Mouse (Mus musculus) forebrain, postnatal 0 days (tissue): ENCODE measurements around the gene Dyrk3. TPM values are rescaled to one million over a fixed set of nuclear protein-coding genes. Genes with fewer than 3 reads are reported as not detected.
A peak's percentile ranks its signal among the peaks of the same experiment; 100 is the strongest.

Experiments
- ATAC-seq: fragments of 200-750 bp; cut with Nextera tagmentation; 2 replicates; pipeline ENCODE4 v1.8.0; 2017; ENCODE audit warnings: mild to moderate bottlenecking, moderate library complexity
- DNase-seq: peaks from one replicate; pipeline ENCODE4 v3.0.0-alpha.2; 2015
- H3K27ac ChIP-seq: fragments of 300-500 bp; sonication (generic); 2 replicates; pipeline ENCODE4 v1.5.1; 2014; ENCODE audit warnings: low read depth, mild to moderate bottlenecking, antibody characterized with exemption, low read length, moderate library complexity, mixed read lengths
- H3K27me3 ChIP-seq: fragments of 300-500 bp; sonication (generic); 2 replicates; pipeline ENCODE4 v1.6.1; 2014; ENCODE audit warnings: mild to moderate bottlenecking, low read length, mixed read lengths; ENCODE audit not compliant: insufficient read depth
- H3K36me3 ChIP-seq: fragments of 300-500 bp; sonication (generic); 2 replicates; pipeline ENCODE4 v1.6.1; 2014; ENCODE audit warnings: mild to moderate bottlenecking, moderate library complexity; ENCODE audit not compliant: insufficient read depth
- H3K4me1 ChIP-seq: fragments of 300-500 bp; sonication (generic); 2 replicates; pipeline ENCODE4 v1.6.1; 2014; ENCODE audit warnings: antibody characterized with exemption; ENCODE audit not compliant: insufficient read depth
- H3K4me2 ChIP-seq: fragments of 300-500 bp; sonication (generic); 2 replicates; pipeline ENCODE4 v1.6.1; 2014; ENCODE audit warnings: low read depth, mild to moderate bottlenecking, moderate library complexity
- H3K4me3 ChIP-seq: fragments of 300-500 bp; sonication (generic); 2 replicates; pipeline ENCODE4 v1.5.1; 2014; ENCODE audit warnings: low read depth, low read length, mixed read lengths
- H3K9ac ChIP-seq: fragments of 300-500 bp; sonication (generic); 2 replicates; pipeline ENCODE4 v1.6.1; 2014; ENCODE audit warnings: mild to moderate bottlenecking
- H3K9me3 ChIP-seq: fragments of 300-500 bp; sonication (generic); 2 replicates; pipeline ENCODE4 v1.6.1; 2016; ENCODE audit warnings: low read length
- CTCF ChIP-seq: sonication (generic); IDR thresholded peaks from 2 replicates; pipeline ENCODE4 v1.5.1; 2016; ENCODE audit warnings: antibody characterized with exemption, control low read depth, low read depth
- WGBS: fragments of 180-500 bp; shearing (Covaris S2); extraction: QIAGEN DNeasy Blood & Tissue Kit; methylation state at CpG from one replicate; pipeline ENCODE4 v1.1.7; 2014; 5-methylcytosine and 5-hydroxymethylcytosine counted together
- polyA plus RNA-seq: library from polyadenylated mRNA; unstranded; fragments of >200 nt; fragmentation: Nextera tagmentation; extraction: Ambion mirVana; gene quantifications from 2 replicates; pipeline ENCODE4 v1.2.1, GENCODE M21; 2015
- total RNA-seq: library from RNA; depleted of rRNA; stranded (reverse); fragments of >200 nt; gene quantifications from 2 replicates; pipeline ENCODE4 v1.2.3, GENCODE M21; 2014

Gene Dyrk3
- total and polyA plus RNA-seq, 2 experiments from 2014 or later: 16.9 to 17.7 TPM

GRCm38 (mm10) chr1:131090877-131091276, 47.3 kb downstream of the Dyrk3 start:
- WGBS: 84% methylated on average over 4 of the region's 4 CpGs
- TF ChIP-seq CTCF: no peak
- H3K4me2 ChIP-seq: no peak overlapping the region
- no peaks in the 10 kb centered on the region for H3K9me3 ChIP-seq
- H3K9ac ChIP-seq: no peak overlapping the region
- ATAC-seq: no peak
- DNase-seq: no peak
- H3K4me1 ChIP-seq: peaks cover 17% of the 10 kb centered on the region
- no peak overlapping the region for H3K4me3 ChIP-seq
- no peaks in the 10 kb centered on the region for H3K27me3 ChIP-seq
- no peak overlapping the region for H3K27ac ChIP-seq
- H3K36me3 ChIP-seq: no peaks in the 10 kb centered on the region

- TF ChIP-seq CTCF: no peak
- Histone ChIP-seq H3K9me3 (no peaks in the 10 kb centered on the region), H3K36me3 (no peaks in the 10 kb centered on the region), H3K27ac (no peak overlapping the region), H3K9ac (no peak overlapping the region), H3K4me1 (peaks cover 15% of the 10 kb centered on the region), H3K4me3 (no peak overlapping the region), H3K27me3 (no peaks in the 10 kb centered on the region), H3K4me2 (no peak overlapping the region)
- ATAC-seq (no peak), DNase-seq (no peak)
- 83% methylated on average over 5 of the region's 5 CpGs for WGBS
Measured at GRCm38 (mm10) chr1:131090261-131090660, 47.9 kb downstream of the Dyrk3 start.

DNA sequence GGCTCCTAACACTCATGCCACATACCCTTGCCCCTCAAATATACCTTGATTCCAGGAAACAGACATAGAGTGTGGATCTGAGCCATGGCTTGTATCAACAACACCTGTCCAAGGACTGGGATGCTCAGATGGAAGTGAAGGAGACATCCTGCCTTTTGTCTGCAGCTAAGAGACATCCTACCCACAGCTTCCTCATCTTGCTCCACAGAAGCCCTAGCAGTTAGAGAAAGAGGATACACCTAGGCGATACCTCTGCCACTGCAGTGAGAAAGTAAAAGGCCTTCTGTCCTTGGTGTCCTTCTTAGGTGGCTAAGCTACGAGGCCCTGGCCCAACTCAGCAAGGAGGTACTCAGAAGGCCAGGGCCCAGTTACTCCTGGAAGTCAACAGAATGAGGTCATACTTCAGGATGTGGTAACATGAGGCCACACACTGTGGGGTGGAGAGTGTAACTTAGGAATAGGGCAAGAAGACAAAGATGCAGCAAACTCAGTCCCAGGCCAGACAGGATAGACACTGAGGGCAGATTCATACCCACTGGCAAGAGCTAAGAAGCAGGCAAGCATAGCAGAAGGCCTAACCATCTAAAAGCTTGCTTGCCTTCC, 48.5 kb downstream of the Dyrk3 start:
- Histone ChIP-seq H3K36me3 (no peaks in the 10 kb centered on the region), H3K9ac (no peak overlapping the region), H3K4me3 (no peak overlapping the region), H3K4me2 (no peak overlapping the region), H3K9me3 (no peaks in the 10 kb centered on the region), H3K4me1 (peaks cover 15% of the 10 kb centered on the region), H3K27me3 (no peaks in the 10 kb centered on the region), H3K27ac (no peak overlapping the region)
- ATAC-seq (no peak), DNase-seq (no peak)
- WGBS: 91% methylated on average over 2 of the region's 2 CpGs
- TF ChIP-seq CTCF: no peak

GRCm38 (mm10) chr1:131088547-131088946, 49.6 kb downstream of the Dyrk3 start:
- TF ChIP-seq CTCF: no peak
- Histone ChIP-seq H3K9me3 (no peaks in the 10 kb centered on the region), H3K4me2 (no peak overlapping the region), H3K27ac (no peak overlapping the region), H3K27me3 (no peaks in the 10 kb centered on the region), H3K36me3 (no peaks in the 10 kb centered on the region), H3K4me1 (peaks cover 20% of the 10 kb centered on the region), H3K9ac (no peak overlapping the region), H3K4me3 (no peak overlapping the region)
- no peak for ATAC-seq
- no peak for DNase-seq
- 59% methylated on average over 11 of the region's 11 CpGs for WGBS

- ATAC-seq (no peak), DNase-seq (no peak)
- Histone ChIP-seq H3K27me3 (no peaks in the 10 kb centered on the region), H3K27ac (no peak overlapping the region), H3K4me1 (peaks cover 21% of the 10 kb centered on the region), H3K9ac (no peak overlapping the region), H3K9me3 (no peaks in the 10 kb centered on the region), H3K4me2 (no peak overlapping the region), H3K36me3 (no peaks in the 10 kb centered on the region), H3K4me3 (no peak overlapping the region)
- WGBS: 38% methylated on average over 7 of the region's 7 CpGs
- no peak for TF ChIP-seq CTCF
Measured at GRCm38 (mm10) chr1:131086907-131087306, 51.2 kb downstream of the Dyrk3 start.

- DNase-seq: peak; percentile 47
Measured at GRCm38 (mm10) chr1:131085957-131086739, 52.0 kb downstream of the Dyrk3 start.

DNA sequence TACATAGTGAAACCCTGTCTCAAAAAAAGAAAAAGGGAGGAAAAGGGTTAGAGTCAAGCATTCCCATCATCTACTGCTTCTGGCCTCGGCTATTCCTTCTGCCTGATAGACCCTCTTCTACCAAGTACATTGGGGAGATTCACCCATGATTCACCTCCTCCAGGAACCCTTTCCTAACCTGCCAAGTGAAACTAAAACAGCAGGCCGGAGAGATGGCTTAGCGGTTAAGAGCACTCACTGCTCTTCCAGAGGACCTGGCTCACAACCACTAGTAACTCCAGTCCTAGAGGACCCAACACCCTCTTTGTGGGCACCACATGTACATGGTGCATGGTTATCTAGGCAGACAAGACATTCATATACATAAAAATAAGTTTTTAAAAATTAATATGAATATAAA, 52.9 kb downstream of the Dyrk3 start:
- Histone ChIP-seq H3K4me3 (no peak overlapping the region), H3K9ac (no peak overlapping the region), H3K36me3 (no peaks in the 10 kb centered on the region), H3K27me3 (no peaks in the 10 kb centered on the region), H3K27ac (no peak overlapping the region), H3K4me1 (peaks cover 21% of the 10 kb centered on the region), H3K9me3 (no peaks in the 10 kb centered on the region), H3K4me2 (no peak overlapping the region)
- no peak for TF ChIP-seq CTCF
- 69% methylated on average over 3 of the region's 3 CpGs for WGBS
- ATAC-seq (no peak), DNase-seq (no peak)

More at GRCm38 (mm10) chr1:131085957-131086739, 52.0 kb downstream of the Dyrk3 start:
- Histone ChIP-seq H3K36me3 (no peaks in the 10 kb centered on the region), H3K4me3 (no peak overlapping the region), H3K9ac (no peak overlapping the region), H3K27me3 (no peaks in the 10 kb centered on the region), H3K27ac (no peak overlapping the region), H3K4me1 (peaks cover 21% of the 10 kb centered on the region), H3K4me2 (no peak overlapping the region), H3K9me3 (no peaks in the 10 kb centered on the region)
- no peak for TF ChIP-seq CTCF
- WGBS: 7% methylated on average over 4 of the region's 4 CpGs
- ATAC-seq: peak; percentile 54; the same call in 1 of the 2 replicates
